Comparison of ENCODE assay signal across 8 mouse cellular contexts in genomic region chr16:44140186-44140787, GRCm38 (mm10). TPM values are rescaled to one million over a fixed set of nuclear protein-coding genes. Genes with fewer than 3 reads are reported as not detected.
DNase-seq lines count a peak whose midpoint lies in the region; ATAC-seq and TF ChIP-seq lines count a peak whose summit lies in the region.

No protein-coding gene starts in this region.

- under 1% methylated on average over 44 of the region's 44 CpGs for WGBS in heart, embryonic 10.5 days
- under 1% methylated on average over 44 of the region's 44 CpGs for WGBS in kidney, embryonic 15.5 days
- WGBS in liver, embryonic 11.5 days: under 1% methylated on average over 44 of the region's 44 CpGs
- WGBS in stomach, embryonic 14.5 days: under 1% methylated on average over 43 of the region's 44 CpGs

- H3K4me3 ChIP-seq in bone marrow macrophage, adult 2 months (ENCODE audit: insufficient read depth, low read length): peak overlapping the region; percentile 91
- peak overlapping the region; percentile 78 for H3K4me3 ChIP-seq in embryonic fibroblast, embryonic 13.5 days (ENCODE audit: insufficient read depth, low read length)
- H3K4me3 ChIP-seq in heart, embryonic 10.5 days: peak overlapping the region; percentile 95
- peak overlapping the region; percentile 98 for H3K4me3 ChIP-seq in kidney, embryonic 15.5 days (replicated peaks)
- H3K4me3 ChIP-seq in liver, embryonic 11.5 days (ENCODE audit: low read depth, low read length): peak overlapping the region; percentile 96
- peak overlapping the region; percentile 99 for H3K4me3 ChIP-seq in stomach, embryonic 14.5 days (ENCODE audit: low read depth, low read length)

- peak; percentile 69 for ATAC-seq in kidney, embryonic 15.5 days (replicated peaks; ENCODE audit: low FRiP score)
- peak; percentile 76 for ATAC-seq in liver, embryonic 11.5 days (replicated peaks; ENCODE audit: low FRiP score)
- ATAC-seq in stomach, embryonic 14.5 days (ENCODE audit: insufficient number of reproducible peaks, insufficient read depth, low FRiP score, low read depth): peak; percentile 70

- no peak for TF ChIP-seq CTCF in bone marrow macrophage, adult 2 months (IDR thresholded peaks at IDR 0.05; ENCODE audit: low read depth, low read length)
- no peak for TF ChIP-seq CTCF in embryonic fibroblast, embryonic 13.5 days (IDR thresholded peaks at IDR 0.05; ENCODE audit: borderline replicate concordance, insufficient read depth, low read length)

- no peaks in the 10 kb centered on the region for H3K9me3 ChIP-seq in heart, embryonic 10.5 days
- no peaks in the 10 kb centered on the region for H3K9me3 ChIP-seq in kidney, embryonic 15.5 days (replicated peaks)
- no peaks in the 10 kb centered on the region for H3K9me3 ChIP-seq in liver, embryonic 11.5 days (ENCODE audit: control insufficient read depth, low read length)
- no peaks in the 10 kb centered on the region for H3K9me3 ChIP-seq in stomach, embryonic 14.5 days (ENCODE audit: control insufficient read depth, low read depth, low read length)

- DNase-seq in A20 (ENCODE audit: low read depth, low spot score): peak; percentile 88
- peak; percentile 92 for DNase-seq in heart, embryonic 10.5 days (ENCODE audit: low spot score)
- peak; percentile 81 for DNase-seq in liver, embryonic 11.5 days (ENCODE audit: low spot score)
- peak; percentile 84 for DNase-seq in naive thymus-derived CD4-positive, alpha-beta T cell, adult 2 months (ENCODE audit: low read depth)

- peaks cover 2% of the 10 kb centered on the region; the same call in 1 of the 2 replicates for H3K4me1 ChIP-seq in bone marrow macrophage, adult 2 months (ENCODE audit: control insufficient read depth, insufficient read depth, low read length)
- H3K4me1 ChIP-seq in embryonic fibroblast, embryonic 13.5 days (ENCODE audit: control insufficient read depth, insufficient read depth, low read length): peaks cover 4% of the 10 kb centered on the region
- peaks cover 11% of the 10 kb centered on the region for H3K4me1 ChIP-seq in heart, embryonic 10.5 days
- peaks cover 16% of the 10 kb centered on the region for H3K4me1 ChIP-seq in kidney, embryonic 15.5 days
- peaks cover 14% of the 10 kb centered on the region for H3K4me1 ChIP-seq in liver, embryonic 11.5 days (replicated peaks; ENCODE audit: control insufficient read depth, insufficient read depth, low read length)
- H3K4me1 ChIP-seq in stomach, embryonic 14.5 days (ENCODE audit: control insufficient read depth, insufficient read depth, low read length): peaks cover 5% of the 10 kb centered on the region; the same call in 1 of the 2 replicates

- H3K27me3 ChIP-seq in heart, embryonic 10.5 days (ENCODE audit: insufficient read depth, poor library complexity, severe bottlenecking): no peaks in the 10 kb centered on the region
- H3K27me3 ChIP-seq in kidney, embryonic 15.5 days: no peaks in the 10 kb centered on the region
- H3K27me3 ChIP-seq in liver, embryonic 11.5 days (replicated peaks; ENCODE audit: control insufficient read depth, insufficient read depth, low read length): no peaks in the 10 kb centered on the region
- no peaks in the 10 kb centered on the region for H3K27me3 ChIP-seq in stomach, embryonic 14.5 days (ENCODE audit: control insufficient read depth, insufficient read depth, low read length)

- TF ChIP-seq POLR2A in bone marrow macrophage, adult 2 months (IDR thresholded peaks at IDR 0.05; ENCODE audit: borderline replicate concordance, low read depth, low read length): no peak
- TF ChIP-seq POLR2A in embryonic fibroblast, embryonic 13.5 days (IDR thresholded peaks at IDR 0.05; ENCODE audit: low read depth, low read length): peak; percentile 63

- peak overlapping the region; percentile 85 for H3K4me2 ChIP-seq in kidney, embryonic 15.5 days
- peak overlapping the region; percentile 98 for H3K4me2 ChIP-seq in liver, embryonic 11.5 days
- H3K4me2 ChIP-seq in stomach, embryonic 14.5 days (replicated peaks; ENCODE audit: low read depth, low read length): peak overlapping the region; percentile 39

- H3K27ac ChIP-seq in bone marrow macrophage, adult 2 months (ENCODE audit: insufficient read depth, low read depth, low read length): peak overlapping the region; percentile 95
- peak overlapping the region; percentile 76 for H3K27ac ChIP-seq in embryonic fibroblast, embryonic 13.5 days (ENCODE audit: insufficient read depth, low read length)
- H3K27ac ChIP-seq in heart, embryonic 10.5 days: peak overlapping the region; percentile 96
- H3K27ac ChIP-seq in kidney, embryonic 15.5 days: peak overlapping the region; percentile 99
- H3K27ac ChIP-seq in liver, embryonic 11.5 days (ENCODE audit: low read depth, low read length): peak overlapping the region; percentile 99
- H3K27ac ChIP-seq in stomach, embryonic 14.5 days (ENCODE audit: low read length): peak overlapping the region; percentile 98

- H3K36me3 ChIP-seq in heart, embryonic 10.5 days: no peaks in the 10 kb centered on the region
- H3K36me3 ChIP-seq in kidney, embryonic 15.5 days: no peaks in the 10 kb centered on the region
- no peaks in the 10 kb centered on the region for H3K36me3 ChIP-seq in liver, embryonic 11.5 days (ENCODE audit: control insufficient read depth, insufficient read depth, low read length)
- H3K36me3 ChIP-seq in stomach, embryonic 14.5 days (ENCODE audit: control insufficient read depth, insufficient read depth, low read length): no peaks in the 10 kb centered on the region

- H3K9ac ChIP-seq in kidney, embryonic 15.5 days: peak overlapping the region; percentile 93
- peak overlapping the region; percentile 99 for H3K9ac ChIP-seq in liver, embryonic 11.5 days (ENCODE audit: low read depth, low read length)
- H3K9ac ChIP-seq in stomach, embryonic 14.5 days (replicated peaks; ENCODE audit: low read depth, low read length): peak overlapping the region; percentile 95

RNA-seq across cellular contexts. Expression of gene Naa50, which starts 0.7 kb away (rescaled TPM):
- 67.2 TPM in 2 replicates for polyA plus RNA-seq in bone marrow macrophage, adult 2 months (2012; ENCODE audit: insufficient read depth, insufficient read length, missing spikeins)
- polyA plus RNA-seq in embryonic fibroblast, embryonic 13.5 days (2011; ENCODE audit: insufficient read length, low read depth, missing spikeins): 88.7 and 110 TPM in 2 replicates
- 101 and 126 TPM in 2 replicates for polyA plus RNA-seq in heart, embryonic 10.5 days (2016; fragmentation: Nextera tagmentation; extraction: Ambion mirVana)
- 114 and 130 TPM in 2 replicates for polyA plus RNA-seq in kidney, embryonic 15.5 days (2015; fragmentation: Nextera tagmentation; extraction: Ambion mirVana)
- polyA plus RNA-seq in liver, embryonic 11.5 days (2014; fragmentation: Nextera tagmentation; extraction: Ambion mirVana): 143 and 150 TPM in 2 replicates
- 58.6 and 60.1 TPM in 2 replicates for polyA plus RNA-seq in stomach, embryonic 14.5 days (2014; fragmentation: Nextera tagmentation; extraction: Ambion mirVana)

RNA-seq across cellular contexts. Expression of gene Atp6v1a, which starts 0.8 kb away (rescaled TPM):
- 244 and 271 TPM in 2 replicates for polyA plus RNA-seq in bone marrow macrophage, adult 2 months (2012; ENCODE audit: insufficient read depth, insufficient read length, missing spikeins)
- 82.2 and 95.8 TPM in 2 replicates for polyA plus RNA-seq in embryonic fibroblast, embryonic 13.5 days (2011; ENCODE audit: insufficient read length, low read depth, missing spikeins)
- 38.1 and 39.2 TPM in 2 replicates for polyA plus RNA-seq in heart, embryonic 10.5 days (2016; fragmentation: Nextera tagmentation; extraction: Ambion mirVana)
- 77.5 and 82.3 TPM in 2 replicates for polyA plus RNA-seq in kidney, embryonic 15.5 days (2015; fragmentation: Nextera tagmentation; extraction: Ambion mirVana)
- polyA plus RNA-seq in liver, embryonic 11.5 days (2014; fragmentation: Nextera tagmentation; extraction: Ambion mirVana): 49.7 and 53.8 TPM in 2 replicates
- 62.7 and 64.3 TPM in 2 replicates for polyA plus RNA-seq in stomach, embryonic 14.5 days (2014; fragmentation: Nextera tagmentation; extraction: Ambion mirVana)

RNA-seq across cellular contexts. Expression of gene Usf3, which starts 32.8 kb away (rescaled TPM):
- 13.6 and 18.4 TPM in 2 replicates for polyA plus RNA-seq in bone marrow macrophage, adult 2 months (2012; ENCODE audit: insufficient read depth, insufficient read length, missing spikeins)
- 15.4 and 15.8 TPM in 2 replicates for polyA plus RNA-seq in embryonic fibroblast, embryonic 13.5 days (2011; ENCODE audit: insufficient read length, low read depth, missing spikeins)
- polyA plus RNA-seq in heart, embryonic 10.5 days (2016; fragmentation: Nextera tagmentation; extraction: Ambion mirVana): 2.4 and 2.8 TPM in 2 replicates
- polyA plus RNA-seq in kidney, embryonic 15.5 days (2015; fragmentation: Nextera tagmentation; extraction: Ambion mirVana): 3.0 and 3.3 TPM in 2 replicates
- 5.7 and 5.8 TPM in 2 replicates for polyA plus RNA-seq in liver, embryonic 11.5 days (2014; fragmentation: Nextera tagmentation; extraction: Ambion mirVana)
- polyA plus RNA-seq in stomach, embryonic 14.5 days (2014; fragmentation: Nextera tagmentation; extraction: Ambion mirVana): 7.0 and 7.8 TPM in 2 replicates

Comparison
In these comparisons a context has a peak if more than half of its experiments do, and no peak if none do; other contexts are left out.
1. Peak in every context shown above with its lines: DNase-seq, ATAC-seq, H3K4me3 ChIP-seq and H3K27ac ChIP-seq.
2. H3K4me2 ChIP-seq: peak in every context shown above with its lines; median percentile 98 in liver, embryonic 11.5 days; 85 in kidney, embryonic 15.5 days; 39 in stomach, embryonic 14.5 days.